Mouse (Mus musculus): Measurements from ENCODE around the gene Hmx1.

The Hmx1 gene

GRCm38 (mm10) chr5:35388491-35389111 is at the start of gene Hmx1:
TSS of gene Hmx1 (plus strand) at chr5:35389108.
- no peak for DNase-seq

GRCm38 (mm10) chr5:35345084-35345483 is 43.8 kb upstream of the Hmx1 start:
- no peak for DNase-seq

GRCm38 (mm10) chr5:35348794-35349193 is 40.1 kb upstream of the Hmx1 start:
- peak; percentile 87 for DNase-seq

GRCm38 (mm10) chr5:35357544-35358440 is 31.1 kb upstream of the Hmx1 start:
- no peak for DNase-seq

- DNase-seq, result peak; percentile 97
Measured at GRCm38 (mm10) chr5:35361570-35362284, 27.2 kb upstream of the Hmx1 start.

GRCm38 (mm10) chr5:35366241-35367032 is 22.5 kb upstream of the Hmx1 start:
- no peak for DNase-seq

- DNase-seq, result peak; percentile 26
Measured at GRCm38 (mm10) chr5:35368916-35369315, 20.0 kb upstream of the Hmx1 start.

GRCm38 (mm10) chr5:35379066-35379465 is 9.8 kb upstream of the Hmx1 start:
- DNase-seq, result no peak

GRCm38 (mm10) chr5:35379815-35380214 is 9.1 kb upstream of the Hmx1 start:
- DNase-seq, result peak; percentile 22

GRCm38 (mm10) chr5:35387834-35388490 is 946 bp upstream of the Hmx1 start:
- no peak for DNase-seq

GRCm38 (mm10) chr5:35389441-35389840 is 533 bp downstream of the Hmx1 start:
- no peak for DNase-seq

- no peak for DNase-seq
Measured at GRCm38 (mm10) chr5:35389915-35390314, 1.0 kb downstream of the Hmx1 start.

GRCm38 (mm10) chr5:35390848-35391655 is 2.1 kb downstream of the Hmx1 start:
- DNase-seq, result no peak

GRCm38 (mm10) chr5:35391656-35392333 is 2.9 kb downstream of the Hmx1 start:
- no peak for DNase-seq

GRCm38 (mm10) chr5:35392334-35392695 is 3.4 kb downstream of the Hmx1 start:
- no peak for DNase-seq

GRCm38 (mm10) chr5:35395566-35396440 is 6.9 kb downstream of the Hmx1 start:
- DNase-seq, result no peak

- no peak for DNase-seq
Measured at GRCm38 (mm10) chr5:35396976-35397641, 8.2 kb downstream of the Hmx1 start.

GRCm38 (mm10) chr5:35397642-35398309 is 8.9 kb downstream of the Hmx1 start:
- DNase-seq, result no peak

Measured in cerebellum, adult 9-10 months (tissue).